Mouse (Mus musculus): ENCODE results near the gene Ginm1. TPM values are rescaled to one million over a fixed set of nuclear protein-coding genes. Genes with fewer than 3 reads are reported as not detected.

Ginm1 gene
- 10 to 100 TPM; 81.0 to 85.2 TPM for total RNA-seq (2021)
- long read RNA-seq, experiment 1, transcript Ginm1-201 (8 exons, 1,557 nt) = minor isoform, 5 of 118 reads
- long read RNA-seq, experiment 1, transcript Ginm1-204 (8 exons, 1,525 nt) = major isoform, 101 of 118 reads
- long read RNA-seq, experiment 1, partial matches to known transcripts = 1 of 118 reads
- long read RNA-seq, experiment 1, other reads (novel, unspliced or antisense) = 10 of 118 reads
- long read RNA-seq, experiment 2, transcript Ginm1-204 (8 exons, 1,525 nt) = major isoform, 124 of 149 reads
- long read RNA-seq, experiment 2, transcript Ginm1-201 (8 exons, 1,557 nt) = minor isoform, 15 of 149 reads
- long read RNA-seq, experiment 2, partial matches to known transcripts = 1 of 149 reads
- long read RNA-seq, experiment 2, other reads (novel, unspliced or antisense) = 8 of 149 reads

DNA sequence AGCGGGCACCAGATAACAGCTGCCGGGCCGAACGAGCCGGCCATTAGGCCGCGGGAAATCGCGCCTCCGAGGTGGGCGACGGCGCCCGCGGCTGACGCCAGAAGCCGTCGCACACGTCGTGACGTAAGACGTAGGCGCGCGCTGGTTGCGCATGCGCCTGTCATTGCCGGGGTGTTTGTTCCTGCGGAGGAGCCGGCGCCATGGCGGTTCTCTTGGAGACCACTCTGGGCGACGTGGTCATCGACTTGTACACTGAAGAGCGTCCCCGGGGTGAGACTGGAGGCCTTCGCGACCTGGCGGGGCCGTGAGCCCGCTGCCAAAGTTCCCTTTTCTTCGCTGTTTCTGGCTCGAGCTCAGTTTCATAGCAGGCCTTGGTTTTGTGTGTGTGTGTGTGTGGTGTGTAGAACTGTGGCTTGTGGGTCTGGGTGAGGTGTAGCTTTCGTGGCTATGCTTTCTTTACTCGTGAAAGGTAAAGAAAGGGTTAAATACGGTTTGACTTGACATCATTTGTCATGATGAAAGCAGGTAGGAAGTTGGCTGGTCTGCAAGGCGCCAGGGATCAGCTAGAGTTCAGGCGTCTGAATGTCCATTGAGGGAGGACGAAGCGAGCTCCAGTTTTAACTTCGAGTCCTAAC, at the start of gene Ginm1, which contains the start of gene Ppil4:
Gene Ginm1 (minus strand): TSS at position 74 of the 635 bp plus-strand sequence.
Gene Ppil4 (plus strand): TSS at position 141 of the 635 bp plus-strand sequence.
- DNase-seq = peak; percentile 93

- DNase-seq = peak; percentile 46
Observed at GRCm38 (mm10) chr10:7841571-7842080, 49.0 kb upstream of the Ginm1 start.

DNA sequence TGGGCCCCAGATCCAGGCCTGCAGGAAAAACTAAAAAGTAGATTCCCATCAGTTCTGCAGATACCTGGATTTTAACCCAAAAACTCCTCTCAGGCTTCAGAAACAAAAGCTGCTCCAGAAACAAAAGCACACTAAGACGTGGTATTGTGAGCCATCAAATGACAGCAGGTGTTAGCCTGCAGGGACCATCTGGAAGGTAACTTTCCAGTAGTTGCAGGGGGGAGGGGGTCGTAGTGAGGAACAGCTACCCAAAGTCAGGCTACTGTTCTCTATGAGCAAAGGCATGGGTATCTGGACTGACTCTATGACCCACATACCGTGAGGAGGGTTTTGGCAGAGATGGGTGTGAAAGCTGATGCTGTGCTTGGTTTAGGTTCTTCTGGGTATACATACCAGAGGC, 48.2 kb upstream of the Ginm1 start:
- DNase-seq = no peak

GRCm38 (mm10) chr10:7840353-7840733, 47.7 kb upstream of the Ginm1 start:
- DNase-seq = no peak

GRCm38 (mm10) chr10:7839551-7840352, 47.1 kb upstream of the Ginm1 start:
- DNase-seq = peak; percentile 21

- no peak for DNase-seq
Observed at GRCm38 (mm10) chr10:7838874-7839421, 46.3 kb upstream of the Ginm1 start.

DNA sequence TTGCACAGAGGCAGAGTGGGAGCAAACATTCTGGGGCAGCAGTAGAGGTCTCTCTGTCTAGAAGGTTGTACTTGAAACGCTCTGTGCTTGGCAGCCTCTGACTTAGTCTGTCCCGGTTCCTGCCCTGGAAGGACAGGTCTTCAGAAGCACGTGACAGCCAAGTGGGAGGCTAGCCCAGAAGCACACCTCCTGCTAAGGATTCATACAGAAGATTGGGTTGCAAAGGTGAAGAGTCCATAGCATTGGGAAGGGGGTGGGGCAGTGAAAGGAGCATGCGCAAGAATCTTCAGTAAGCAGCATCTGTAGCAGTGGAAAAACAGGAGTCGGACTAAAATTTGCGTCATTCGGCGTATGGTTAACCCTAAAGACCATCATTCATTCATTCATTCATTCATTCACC, 45.4 kb upstream of the Ginm1 start:
- no peak for DNase-seq

DNA sequence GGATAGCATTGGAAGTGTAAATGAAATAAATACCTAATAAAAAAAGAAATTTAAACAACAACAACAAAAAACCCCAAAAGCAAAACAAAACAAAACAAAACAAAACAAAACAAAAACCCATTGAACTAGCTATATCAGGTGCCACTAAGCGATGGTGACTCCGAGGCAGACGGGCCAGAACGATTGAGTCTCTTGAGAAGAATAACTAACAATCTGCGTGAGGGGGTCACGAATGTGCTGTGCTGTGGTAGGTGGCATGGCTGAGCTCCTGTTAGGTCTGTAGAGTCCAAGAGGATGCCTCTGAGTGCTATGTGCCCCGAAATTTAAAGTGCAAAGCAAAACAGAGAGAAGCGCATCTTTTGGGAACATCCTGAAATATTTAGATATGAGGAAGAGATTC, 44.8 kb upstream of the Ginm1 start:
- no peak for DNase-seq

- DNase-seq = no peak
Observed at GRCm38 (mm10) chr10:7836902-7837301, 44.3 kb upstream of the Ginm1 start.

GRCm38 (mm10) chr10:7834671-7835225, 42.1 kb upstream of the Ginm1 start:
- DNase-seq = no peak

- no peak for DNase-seq
Observed at GRCm38 (mm10) chr10:7833377-7834165, 40.9 kb upstream of the Ginm1 start.

- DNase-seq = peak; percentile 28
Observed at GRCm38 (mm10) chr10:7832171-7832676, 39.6 kb upstream of the Ginm1 start, which contains the start of gene Zc3h12d. TSS of gene Zc3h12d (plus strand) at chr10:7832470.

GRCm38 (mm10) chr10:7826106-7826505, 33.5 kb upstream of the Ginm1 start:
- DNase-seq = no peak

GRCm38 (mm10) chr10:7825281-7825665, 32.6 kb upstream of the Ginm1 start:
- no peak for DNase-seq

GRCm38 (mm10) chr10:7824663-7825280, 32.1 kb upstream of the Ginm1 start:
- no peak for DNase-seq

DNA sequence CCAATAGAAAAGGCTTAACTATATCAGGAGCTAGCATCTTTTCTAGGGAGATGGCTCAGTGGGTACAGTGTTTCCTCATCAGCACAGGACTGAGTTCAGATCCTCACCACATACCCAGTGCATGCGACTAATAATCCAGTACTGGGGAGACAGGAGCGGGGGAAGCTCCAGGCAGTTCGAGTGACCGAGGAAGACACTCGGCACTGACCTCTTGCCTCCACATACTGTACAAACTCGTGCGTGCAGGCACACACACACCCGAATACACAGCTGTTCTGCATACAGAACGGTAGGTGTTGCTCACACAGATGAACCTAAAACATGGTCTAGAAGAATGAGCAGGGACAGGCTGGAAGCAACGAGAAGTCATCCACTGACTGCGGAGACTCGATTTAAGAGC, 29.4 kb upstream of the Ginm1 start:
- DNase-seq = no peak

DNA sequence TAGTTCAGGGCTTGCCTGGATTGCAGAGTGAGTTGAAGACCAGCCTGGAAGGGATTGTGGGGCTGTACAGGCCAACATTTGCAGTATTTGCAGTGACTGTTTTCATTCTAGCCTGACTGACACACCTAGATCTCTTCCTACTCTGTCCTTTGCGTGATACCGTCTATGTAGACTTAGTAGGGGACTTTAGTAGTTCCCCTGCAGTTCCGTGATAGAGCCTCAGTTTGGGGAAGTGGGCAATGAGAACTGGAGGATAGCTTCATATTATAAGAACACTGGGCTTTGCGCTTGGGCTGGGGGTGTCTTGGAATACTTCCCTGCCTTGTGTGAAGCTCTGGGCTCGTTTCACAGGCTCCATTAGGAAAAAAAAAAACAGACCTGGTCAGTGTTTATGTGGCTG, 27.5 kb upstream of the Ginm1 start:
- DNase-seq = no peak

- DNase-seq = no peak
Observed at GRCm38 (mm10) chr10:7819603-7820002, 27.0 kb upstream of the Ginm1 start.

GRCm38 (mm10) chr10:7819156-7819555, 26.5 kb upstream of the Ginm1 start:
- DNase-seq = no peak

DNA sequence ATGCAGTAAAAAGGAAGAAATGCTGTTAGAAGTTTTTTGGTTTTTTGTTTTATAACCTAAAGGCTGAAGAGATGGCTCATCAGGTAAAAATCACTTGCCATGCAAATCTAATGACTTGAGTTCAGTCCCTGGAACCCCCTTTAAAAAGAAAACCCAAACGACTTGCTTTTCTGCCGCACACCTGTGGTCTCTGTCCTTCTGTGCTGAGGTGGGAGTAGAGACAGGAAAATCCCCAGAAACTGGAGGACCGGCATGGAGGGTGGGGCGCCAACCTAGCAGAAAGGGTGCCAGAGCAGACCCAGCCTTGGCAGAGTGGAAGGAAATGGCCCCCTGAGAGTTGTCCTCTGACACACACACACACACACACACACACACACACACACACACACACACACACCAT, 26.1 kb upstream of the Ginm1 start:
- no peak for DNase-seq

Data from gastrocnemius, postnatal 10 days (tissue).